Mouse (Mus musculus) 3134 (cell line): Measurements from ENCODE around the gene Ddost.
A peak's percentile ranks its signal among the peaks of the same experiment; 100 is the strongest.

ENCODE experiments used
- DNase-seq: peaks from one replicate; pipeline ENCODE4 v3.0.0-alpha.2; 2011; ENCODE audit warnings: low spot score; ENCODE audit not compliant: insufficient read length; ENCODE audit errors: extremely low read depth

Ddost gene

DNA sequence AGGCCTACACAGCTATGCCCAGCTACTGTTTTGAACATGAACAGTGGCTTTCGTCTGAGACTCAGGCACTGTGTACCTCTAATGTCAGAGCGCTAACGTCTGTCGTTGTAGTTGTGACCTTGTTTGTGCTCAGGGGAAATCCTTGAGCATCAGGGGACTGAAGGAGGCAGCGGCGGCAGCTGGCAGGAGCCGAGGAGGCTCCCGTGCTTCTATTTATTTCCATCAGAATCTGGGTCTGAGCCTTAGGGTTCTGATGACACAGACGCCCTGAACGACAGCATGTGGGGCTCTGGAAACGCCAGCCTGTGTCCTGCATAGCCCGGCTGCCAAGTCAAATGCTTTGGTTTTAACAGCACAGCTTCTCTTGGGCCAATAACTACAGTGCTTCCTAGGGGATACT is 30.5 kb downstream of the Ddost start:
- DNase-seq, result no peak

DNA sequence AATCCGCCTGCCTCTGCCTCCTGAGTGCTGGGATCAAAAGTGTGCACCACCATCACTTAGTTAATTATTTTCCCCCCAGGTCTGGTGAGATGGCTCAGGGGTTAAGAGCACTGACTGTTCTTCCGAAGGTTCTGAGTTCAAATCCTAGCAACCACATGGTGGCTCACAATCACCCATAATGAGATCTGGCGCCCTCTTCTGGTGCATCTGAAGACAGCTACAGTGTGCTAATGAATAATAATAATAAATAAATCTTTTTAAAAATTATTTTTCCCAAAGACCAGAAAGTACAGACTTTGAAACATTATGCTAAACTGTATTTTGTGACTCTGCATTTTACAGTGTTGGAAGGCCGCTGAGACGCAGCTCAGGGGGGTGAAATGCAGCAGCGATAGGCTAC is 31.1 kb downstream of the Ddost start:
- no peak for DNase-seq

DNA sequence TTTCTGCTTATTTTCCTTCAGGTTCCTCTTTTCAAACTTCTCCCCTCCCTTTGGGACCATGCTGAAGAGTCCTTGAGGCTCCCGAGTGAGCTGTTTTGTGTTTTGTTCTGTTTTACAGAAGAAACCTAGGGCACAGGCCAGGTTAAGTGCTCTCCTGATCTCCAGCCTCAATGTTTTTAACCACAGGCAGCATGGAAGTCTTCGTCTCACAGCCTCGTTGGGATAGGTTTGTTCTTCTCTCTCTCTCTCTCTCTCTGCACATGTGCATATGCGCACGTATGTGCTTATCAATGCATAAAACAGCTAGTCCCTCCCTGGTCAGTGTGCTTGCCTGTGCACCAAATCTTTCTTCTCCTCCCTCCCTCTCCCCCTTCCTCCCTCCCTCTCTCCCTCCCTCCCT is 32.3 kb downstream of the Ddost start:
- DNase-seq, result no peak

DNA sequence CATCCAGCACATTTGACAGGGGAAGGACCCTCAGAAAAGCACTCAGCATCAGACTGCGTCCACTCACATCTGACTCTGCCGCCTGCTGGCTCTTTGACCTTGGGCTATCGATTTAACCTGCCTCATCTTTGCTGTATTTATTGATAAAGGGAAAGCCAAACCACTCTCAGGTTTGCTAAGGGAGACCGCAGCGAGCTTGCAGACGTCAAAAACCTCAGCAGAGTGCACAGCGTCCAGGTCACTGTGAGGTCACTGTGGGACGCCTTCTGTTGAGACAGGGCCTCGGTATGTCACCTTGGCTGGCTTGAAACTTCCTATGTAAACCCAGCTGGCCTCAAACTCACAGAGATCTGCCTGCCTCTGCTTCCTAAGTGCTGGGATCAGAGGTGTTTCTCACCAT is 32.8 kb downstream of the Ddost start:
- no peak for DNase-seq

DNA sequence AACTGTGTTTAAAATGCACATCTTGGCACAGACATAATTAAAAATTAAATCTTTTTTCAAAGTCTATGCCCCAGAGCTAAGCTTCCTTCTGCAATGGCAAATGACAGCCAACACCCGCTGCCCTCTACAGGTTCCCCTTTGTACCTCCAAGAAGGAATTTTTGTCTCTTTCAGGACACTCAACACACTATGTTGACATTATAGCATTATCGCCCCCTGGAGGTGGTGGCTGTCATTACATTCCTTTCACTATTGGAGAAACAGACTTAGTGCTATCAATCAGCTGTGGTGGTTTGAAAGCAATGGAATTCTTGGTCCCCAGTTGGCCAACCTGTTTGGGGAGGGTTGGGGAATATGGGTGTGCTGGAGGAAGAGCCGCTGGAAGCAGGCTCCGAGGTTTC is 35.4 kb downstream of the Ddost start:
- DNase-seq, result no peak

DNA sequence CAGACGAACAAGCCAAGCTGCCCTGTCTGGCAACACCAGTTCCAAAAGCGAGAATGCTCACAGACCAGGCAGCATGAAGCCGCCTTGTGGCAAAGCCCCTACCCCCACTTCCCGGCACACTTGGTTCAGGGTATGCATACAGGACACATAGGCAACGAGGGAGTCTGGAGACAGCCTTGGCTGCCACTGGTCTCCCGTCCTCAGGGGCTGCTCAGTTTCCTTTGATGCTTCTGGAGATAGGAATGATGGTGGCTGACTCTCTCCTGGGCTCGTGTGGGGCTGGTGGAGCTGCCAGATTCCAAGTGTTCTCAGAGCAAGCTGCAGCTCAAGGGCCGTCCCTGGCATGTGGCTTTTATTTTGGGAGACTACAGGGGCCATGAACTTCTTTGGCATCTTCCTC is 36.9 kb downstream of the Ddost start:
- DNase-seq, result no peak

DNA sequence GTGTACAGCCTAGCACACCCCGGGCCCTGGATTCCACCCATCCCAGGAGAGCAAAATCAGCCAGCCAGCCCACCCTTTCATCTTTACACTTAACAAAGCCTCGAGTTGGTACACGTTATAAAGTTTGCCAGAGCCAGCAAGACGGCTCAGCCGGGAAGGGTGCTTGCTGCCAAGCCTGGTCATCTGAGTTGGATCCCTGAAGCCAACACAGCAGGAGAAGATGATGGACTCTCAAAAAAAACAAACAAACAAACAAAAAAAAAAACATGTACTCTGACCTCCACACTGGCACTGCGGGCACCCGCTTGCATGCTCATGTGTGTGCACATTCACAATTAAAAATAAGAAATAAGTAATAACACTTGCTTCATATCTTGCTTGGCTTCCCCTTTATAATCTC is 37.5 kb downstream of the Ddost start:
- no peak for DNase-seq

DNA sequence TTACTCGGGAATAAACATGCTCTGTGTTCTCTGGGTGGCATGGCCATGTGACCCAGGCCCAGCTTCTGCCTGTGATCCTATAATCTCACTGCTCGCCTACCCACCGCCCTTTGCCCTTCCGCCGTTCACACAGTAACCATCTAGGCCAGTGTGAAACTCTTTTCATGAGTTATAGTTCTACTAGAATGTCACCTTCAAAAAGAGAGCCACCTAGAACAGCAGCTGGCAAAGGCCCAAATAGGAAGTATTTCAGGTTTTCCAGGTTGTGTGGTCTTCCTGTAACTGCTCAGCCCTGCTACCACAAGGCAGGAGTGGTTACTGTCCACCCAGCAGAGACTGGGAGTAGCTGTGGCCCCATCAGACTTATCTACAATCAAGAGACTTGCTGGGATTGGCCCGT is 38.2 kb downstream of the Ddost start:
- no peak for DNase-seq

DNA sequence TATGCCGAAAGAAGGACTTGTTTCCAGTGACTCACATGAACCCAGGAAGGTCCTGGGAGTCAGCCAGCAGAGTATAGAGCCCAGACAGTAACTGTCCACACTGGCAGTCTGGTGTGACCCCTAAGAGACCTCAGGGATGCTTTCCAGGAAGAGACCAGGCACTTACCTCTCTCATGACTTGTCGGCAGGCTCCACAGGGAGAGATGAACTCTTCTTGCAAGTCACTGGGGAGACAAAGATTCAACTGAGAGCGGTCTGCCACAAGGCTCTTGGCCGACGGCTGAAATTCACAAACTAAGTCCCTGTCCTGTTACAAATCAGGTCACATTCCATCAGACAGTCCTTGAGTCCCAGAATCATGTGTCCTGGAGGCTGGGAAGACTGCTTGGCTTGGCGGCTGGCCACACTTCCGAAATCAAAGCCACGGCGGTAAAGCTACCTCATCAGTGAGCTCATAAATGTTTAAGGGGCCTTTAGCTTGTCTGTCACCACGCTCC is 38.9 kb downstream of the Ddost start:
- peak; percentile 67 for DNase-seq

DNA sequence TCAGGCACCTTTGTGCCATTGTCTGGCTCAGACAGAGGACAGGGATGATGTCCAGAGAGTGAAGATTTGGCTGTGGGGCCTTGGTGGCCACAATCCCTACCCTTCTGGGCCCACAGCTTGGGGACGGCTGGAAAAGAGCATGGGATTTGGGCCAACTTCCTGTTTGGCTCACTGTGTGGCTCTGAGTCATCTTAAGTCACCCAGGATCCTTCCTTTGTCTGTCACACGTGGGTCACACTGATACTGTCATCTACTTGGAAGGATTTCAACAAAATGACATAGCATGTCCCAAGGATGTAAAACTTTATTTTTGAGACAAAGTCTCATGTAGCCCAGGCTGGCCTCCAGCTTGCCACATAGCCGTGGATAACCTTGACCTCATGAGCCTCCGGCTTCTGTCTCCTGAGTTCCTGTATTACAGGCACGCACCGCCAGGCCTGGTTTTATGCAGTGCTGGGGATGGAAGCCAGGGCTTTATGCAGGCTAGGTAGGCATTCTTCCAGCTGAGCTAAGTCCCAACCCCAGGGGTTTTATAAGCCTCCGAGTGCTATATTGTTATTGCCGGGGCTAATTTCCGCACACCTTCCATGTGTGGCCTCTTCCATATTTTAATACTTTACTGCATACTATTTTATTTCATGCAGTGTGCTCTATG is 40.5 kb downstream of the Ddost start:
- DNase-seq, result peak; percentile 58

DNA sequence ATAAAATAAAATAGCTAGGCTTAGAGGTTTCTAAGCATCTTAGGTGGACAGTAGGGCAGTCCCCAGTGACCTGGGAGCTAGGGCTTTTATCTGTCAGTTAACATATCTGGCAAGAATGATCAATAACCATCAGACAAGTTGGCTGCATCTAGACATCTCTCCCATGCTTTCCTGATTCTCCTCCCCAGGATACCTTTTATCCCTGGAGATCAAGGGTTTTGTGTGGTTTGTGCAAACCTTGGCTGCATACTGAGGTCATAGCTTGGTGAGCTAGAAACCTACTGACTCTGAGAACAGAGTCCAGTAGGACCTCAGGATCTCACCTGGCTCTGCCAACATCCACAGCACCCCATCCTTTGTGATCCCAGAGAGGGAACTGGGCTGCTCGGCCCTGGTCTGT is 42.8 kb downstream of the Ddost start:
- no peak for DNase-seq

DNA sequence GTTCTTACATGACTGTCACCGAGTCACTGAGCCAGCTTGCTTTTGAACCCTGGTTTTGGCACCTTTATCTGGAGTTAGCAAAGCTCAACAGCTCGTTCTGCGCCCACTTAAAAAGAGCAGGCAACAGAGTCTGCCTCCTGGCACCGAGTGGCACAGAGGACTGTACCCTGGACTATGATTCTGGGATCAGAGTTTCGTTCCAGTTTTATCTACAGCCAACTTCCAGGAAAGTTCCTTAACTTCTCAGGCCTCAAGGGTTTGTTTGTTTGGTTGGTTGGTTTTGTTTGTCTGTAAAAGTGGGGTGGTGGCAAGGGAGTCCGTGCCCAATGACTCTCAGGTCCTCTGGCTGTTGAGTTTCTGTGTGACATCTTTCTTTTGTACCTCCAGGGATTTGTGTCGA is 44.2 kb downstream of the Ddost start:
- no peak for DNase-seq

DNA sequence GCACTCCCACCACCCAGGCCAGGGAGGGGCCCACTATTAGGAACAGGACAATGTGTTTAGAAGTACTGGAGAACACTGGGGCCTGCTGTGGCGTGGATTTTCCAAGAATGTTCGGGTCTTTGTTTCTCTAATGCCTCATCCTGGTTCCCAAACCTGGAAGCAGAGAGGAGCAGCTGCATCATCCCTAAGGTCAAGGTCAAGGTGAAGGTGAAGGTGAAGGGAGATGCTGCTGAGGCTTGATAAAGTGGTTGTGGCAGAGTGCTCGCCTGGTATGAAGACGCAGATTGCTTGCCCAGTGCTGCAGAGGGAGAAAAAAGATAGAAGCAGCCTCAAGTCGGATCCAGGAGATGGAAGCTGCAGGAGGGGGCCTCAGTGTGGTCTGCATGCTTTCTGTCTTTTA is 47.3 kb downstream of the Ddost start:
- no peak for DNase-seq

DNA sequence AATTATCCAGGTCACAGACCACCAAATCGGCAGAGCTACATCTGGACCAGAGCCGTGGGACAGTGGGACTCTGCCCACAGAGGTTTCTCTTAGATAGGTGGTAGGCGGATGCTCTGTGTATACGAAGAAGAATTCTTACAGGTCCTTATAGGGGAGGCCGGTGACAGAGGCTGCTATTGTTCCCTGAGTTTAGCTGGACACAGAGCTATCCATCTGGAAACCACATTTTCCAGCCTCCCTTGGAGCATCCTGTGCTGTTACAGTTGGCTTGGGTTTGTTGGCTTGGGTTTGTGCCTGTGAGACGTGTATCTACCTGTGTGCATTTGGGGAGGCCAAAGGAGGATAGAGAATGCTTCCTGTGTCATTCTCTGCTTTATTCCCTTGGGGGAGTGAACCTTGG is 48.2 kb downstream of the Ddost start:
- no peak for DNase-seq

DNA sequence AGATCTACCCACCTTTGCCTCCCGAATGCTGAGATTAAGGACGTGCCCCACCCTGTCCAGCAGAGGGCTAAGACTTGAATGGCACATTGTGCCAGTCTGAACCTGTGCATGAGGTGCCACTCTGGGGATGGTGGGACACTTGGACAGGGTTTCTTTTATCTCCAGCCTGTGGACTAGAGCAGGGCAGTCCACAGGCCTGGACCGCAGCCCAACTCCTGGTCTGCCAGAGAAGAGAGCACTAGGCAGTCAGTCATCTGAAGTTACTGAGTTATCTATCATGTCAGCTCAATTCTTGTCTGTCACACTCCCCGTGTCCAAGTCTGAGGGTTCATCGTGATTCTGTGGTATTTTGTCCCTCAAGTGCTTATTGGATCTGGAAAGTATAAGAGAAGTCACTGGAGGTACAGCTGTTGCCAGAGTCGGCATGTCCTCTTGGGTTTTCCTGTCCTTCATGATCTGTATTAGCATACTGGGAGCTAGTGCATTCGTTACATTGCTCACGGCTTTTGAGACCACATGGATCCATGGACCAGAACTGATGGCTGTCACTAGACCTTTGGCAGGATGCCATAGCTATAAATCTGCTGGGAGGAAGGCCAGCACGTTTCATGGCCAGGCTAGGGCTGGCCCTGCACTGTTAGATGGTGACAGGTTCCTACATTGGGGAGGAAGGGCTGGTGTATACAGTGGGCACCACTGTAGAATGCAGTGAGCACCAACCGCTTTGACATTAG is 49.1 kb downstream of the Ddost start:
- no peak for DNase-seq

DNA sequence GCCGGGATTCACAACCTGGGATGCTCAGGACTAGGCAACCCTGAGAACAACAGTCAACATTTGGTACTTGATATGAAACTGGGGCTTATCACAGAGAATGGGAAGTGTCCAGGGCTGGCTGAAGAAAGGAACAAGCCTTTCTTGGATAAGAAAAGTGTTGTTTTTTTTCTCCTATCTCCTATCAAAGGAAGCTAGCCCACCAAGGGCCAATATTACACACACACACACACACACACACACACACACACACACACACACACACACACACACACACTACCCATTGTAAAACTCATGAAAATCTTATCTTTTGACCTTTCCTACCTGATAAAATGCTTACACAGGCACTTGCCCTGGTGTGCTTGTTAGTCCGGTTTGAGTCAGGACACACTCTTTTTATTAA is 51.0 kb downstream of the Ddost start:
- no peak for DNase-seq

DNA sequence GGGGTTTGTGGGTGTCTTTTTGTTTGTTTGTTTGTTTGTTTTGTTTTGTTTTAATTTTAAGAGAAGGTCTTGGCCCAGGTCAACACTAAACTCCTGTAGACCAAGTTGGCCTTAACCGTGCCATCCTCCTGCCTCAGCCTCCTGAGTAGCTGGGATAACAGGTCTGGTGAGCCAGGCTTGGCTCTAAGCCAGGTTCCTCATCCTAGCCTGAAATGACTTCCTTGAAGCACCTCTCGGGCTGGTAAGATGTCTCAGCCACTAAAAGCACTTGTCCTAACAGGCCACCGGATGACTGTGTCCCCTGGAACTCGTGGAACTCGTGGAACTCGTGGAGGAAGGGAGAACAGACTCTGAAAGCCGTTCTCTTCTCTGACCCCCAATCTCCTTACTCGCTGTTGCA is 51.6 kb downstream of the Ddost start:
- no peak for DNase-seq

DNA sequence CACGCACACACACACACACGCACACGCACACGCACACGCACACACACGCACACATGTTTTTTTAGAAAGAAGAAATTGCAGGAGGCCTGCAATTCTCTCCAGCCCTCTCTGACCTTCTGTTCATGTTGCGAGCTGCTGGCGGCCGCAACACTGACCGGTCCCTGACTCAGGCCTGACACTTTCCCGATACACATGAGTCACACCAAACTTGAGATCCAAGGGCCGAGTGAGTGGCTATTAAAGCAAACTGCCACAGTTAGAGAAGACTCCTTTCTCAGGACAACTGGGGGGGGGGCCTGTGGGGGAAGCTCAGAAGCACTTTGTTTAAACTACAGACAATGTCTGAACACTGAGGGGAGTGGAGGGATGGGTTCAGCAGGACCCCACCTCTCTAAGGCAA is 52.0 kb downstream of the Ddost start:
- DNase-seq, result peak; percentile 78

DNA sequence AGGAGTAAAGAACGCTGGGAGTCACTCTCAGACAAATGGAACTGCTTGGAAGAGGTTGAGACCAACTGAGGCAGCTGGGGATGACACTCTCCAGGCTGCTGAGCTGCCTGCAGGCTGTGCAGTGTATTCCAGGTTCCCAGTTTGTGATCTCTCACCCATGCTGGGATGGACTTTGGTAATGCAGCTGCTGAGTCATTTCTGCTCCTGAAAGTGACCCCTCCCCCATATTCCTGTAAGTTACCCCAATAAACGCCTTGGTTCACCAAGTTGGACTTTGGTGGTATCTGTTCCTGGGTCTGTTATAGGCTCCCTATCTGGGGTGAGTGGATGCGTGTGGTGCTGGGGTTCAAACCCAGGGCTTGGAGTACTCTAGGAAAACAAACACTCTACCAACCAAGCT is 53.6 kb downstream of the Ddost start:
- DNase-seq, result no peak

DNA sequence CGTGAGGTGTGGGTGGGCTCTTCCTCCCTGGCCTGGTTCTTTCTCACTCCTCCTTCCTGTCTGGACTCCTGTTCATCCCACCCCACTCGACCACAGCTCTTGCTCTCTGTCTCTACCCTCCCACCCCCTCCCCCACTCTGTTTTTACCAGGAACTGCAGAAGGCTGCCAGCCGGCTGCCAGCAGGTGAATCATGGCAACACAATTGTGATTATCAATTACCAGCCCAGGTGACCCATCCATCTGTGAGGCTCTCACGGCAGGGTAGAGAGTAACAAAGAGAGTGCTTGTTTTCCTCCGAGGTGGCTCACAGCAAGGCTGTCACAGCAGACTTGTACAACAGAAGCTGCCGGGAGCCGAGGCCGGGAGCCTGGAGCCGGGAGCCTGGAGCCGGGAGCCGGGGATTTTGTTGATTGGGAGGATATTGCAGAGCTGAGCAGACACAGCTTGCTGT is 56.9 kb downstream of the Ddost start:
- DNase-seq, result no peak
